Mouse (Mus musculus) hindbrain, postnatal 0 days (tissue): ENCODE measurements at regions not wholly inside any gene's neighbourhood (a gene's known extent, or its start where the extent isn't known, plus 50 kb on each side); places are given as distances from the start of the nearest gene placed in this dataset.

Source experiments
- ATAC-seq: fragments of 200-750 bp; cut with Nextera tagmentation; 2 replicates; pipeline ENCODE4 v1.8.0; 2017; ENCODE audit warnings: mild to moderate bottlenecking, moderate TSS enrichment, moderate library complexity
- DNase-seq: peaks from one replicate; pipeline ENCODE4 v3.0.0-alpha.2; 2015; ENCODE audit warnings: low spot score
- H3K27ac ChIP-seq: fragments of 300-500 bp; sonication (generic); 2 replicates; pipeline ENCODE4 v1.5.1; 2014; ENCODE audit warnings: mild to moderate bottlenecking
- H3K27me3 ChIP-seq: fragments of 300-500 bp; sonication (generic); 2 replicates; pipeline ENCODE4 v1.6.1; 2014; ENCODE audit warnings: low read length, mixed read lengths; ENCODE audit not compliant: insufficient read depth
- H3K36me3 ChIP-seq: fragments of 300-500 bp; sonication (generic); 2 replicates; pipeline ENCODE4 v1.6.1; 2014; ENCODE audit warnings: low read length, mixed read lengths; ENCODE audit not compliant: insufficient read depth
- H3K4me1 ChIP-seq: fragments of 300-500 bp; sonication (generic); 2 replicates; pipeline ENCODE4 v1.6.1; 2014; ENCODE audit warnings: antibody characterized with exemption, low read length, mixed read lengths; ENCODE audit not compliant: insufficient read depth
- H3K4me2 ChIP-seq: fragments of 300-500 bp; sonication (generic); 2 replicates; pipeline ENCODE4 v1.6.1; 2014; ENCODE audit warnings: low read depth, mild to moderate bottlenecking, low read length, moderate library complexity, mixed read lengths
- H3K4me3 ChIP-seq: fragments of 300-500 bp; sonication (generic); 2 replicates; pipeline ENCODE4 v1.5.1; 2014; ENCODE audit warnings: low read length
- H3K9ac ChIP-seq: fragments of 300-500 bp; sonication (generic); replicated peaks from 2 replicates; pipeline ENCODE4 v1.6.1; 2014; ENCODE audit warnings: mild to moderate bottlenecking, low read length, moderate library complexity, mixed read lengths
- H3K9me3 ChIP-seq: fragments of 300-500 bp; sonication (generic); 2 replicates; pipeline ENCODE4 v1.6.1; 2016; ENCODE audit warnings: low read length, mixed read lengths
- CTCF ChIP-seq: IDR thresholded peaks from 2 replicates; pipeline ENCODE4 v1.5.1; 2016; ENCODE audit warnings: antibody characterized with exemption, control low read depth, low read depth
- WGBS: fragments of 180-500 bp; shearing (Covaris S2); extraction: QIAGEN DNeasy Blood & Tissue Kit; methylation state at CpG from one replicate; pipeline ENCODE4 v1.1.7; 2014; 5-methylcytosine and 5-hydroxymethylcytosine counted together

GRCm38 (mm10) chr3:147545329-147546006 is 693.3 kb downstream of the Ttll7 start:
- Histone ChIP-seq H3K27ac (no peak overlapping the region), H3K9ac (no peak overlapping the region), H3K27me3 (no peaks in the 10 kb centered on the region), H3K4me3 (no peak overlapping the region), H3K9me3 (no peaks in the 10 kb centered on the region), H3K4me2 (no peak overlapping the region), H3K36me3 (no peaks in the 10 kb centered on the region), H3K4me1 (no peaks in the 10 kb centered on the region)
- no peak for ATAC-seq
- no peak for TF ChIP-seq CTCF
- no peak for DNase-seq
- WGBS = 81% methylated on average over 6 of the region's 6 CpGs

DNA sequence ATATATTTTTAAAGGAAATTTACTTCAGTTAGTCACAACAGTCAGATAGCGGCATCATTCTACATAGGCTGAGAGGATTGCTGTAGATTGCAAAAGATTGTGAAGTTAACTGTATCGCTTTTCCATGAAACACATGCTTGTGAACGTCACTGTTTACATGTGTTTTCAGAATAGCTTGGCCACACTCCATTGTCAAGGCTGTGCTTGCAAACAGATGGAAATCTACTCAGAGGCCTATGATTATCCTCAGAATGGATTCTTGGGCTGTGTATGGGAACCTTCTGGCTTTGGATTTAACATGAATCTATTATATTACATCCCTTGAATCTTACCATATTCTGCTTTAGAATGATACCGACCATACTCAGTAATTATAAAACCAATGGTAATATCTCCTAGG is 690.1 kb downstream of the Ttll7 start:
- no peak for ATAC-seq
- Histone ChIP-seq H3K9me3 (no peaks in the 10 kb centered on the region), H3K4me3 (no peak overlapping the region), H3K9ac (no peak overlapping the region), H3K4me1 (no peaks in the 10 kb centered on the region), H3K27me3 (no peaks in the 10 kb centered on the region), H3K27ac (no peak overlapping the region), H3K4me2 (no peak overlapping the region), H3K36me3 (no peaks in the 10 kb centered on the region)
- TF ChIP-seq CTCF = no peak
- WGBS = 92% methylated on average over 4 of the region's 4 CpGs
- no peak for DNase-seq

DNA sequence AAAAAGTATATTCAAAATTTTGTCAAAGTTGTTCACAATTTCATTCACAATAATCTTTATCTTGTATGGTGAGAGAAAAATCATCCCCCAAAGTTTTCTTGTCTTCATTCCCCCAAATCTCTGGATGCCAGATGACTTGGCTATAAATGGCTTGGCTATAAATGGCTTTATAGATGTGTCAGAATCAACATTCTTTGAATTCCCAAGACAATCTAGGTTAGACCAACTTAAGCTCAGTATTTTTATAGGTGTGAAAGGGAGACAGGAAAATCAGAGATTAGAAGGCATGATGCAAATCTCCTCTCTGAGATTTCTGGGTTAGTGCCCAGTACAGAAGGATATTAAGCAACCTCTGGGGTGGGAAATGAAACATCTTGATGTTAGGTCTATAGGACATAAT is 685.4 kb downstream of the Ttll7 start:
- H3K4me2 ChIP-seq = no peak overlapping the region
- no peaks in the 10 kb centered on the region for H3K9me3 ChIP-seq
- no peak overlapping the region for H3K9ac ChIP-seq
- no peaks in the 10 kb centered on the region for H3K27me3 ChIP-seq
- ATAC-seq (no peak), DNase-seq (no peak)
- H3K4me3 ChIP-seq = no peak overlapping the region
- no peak overlapping the region for H3K27ac ChIP-seq
- H3K36me3 ChIP-seq = no peaks in the 10 kb centered on the region
- TF ChIP-seq CTCF = no peak
- H3K4me1 ChIP-seq = no peaks in the 10 kb centered on the region

- TF ChIP-seq CTCF = no peak
- Histone ChIP-seq H3K36me3 (no peaks in the 10 kb centered on the region), H3K9ac (no peak overlapping the region), H3K27me3 (no peaks in the 10 kb centered on the region), H3K4me2 (no peak overlapping the region), H3K27ac (no peak overlapping the region), H3K4me1 (no peaks in the 10 kb centered on the region), H3K9me3 (no peaks in the 10 kb centered on the region), H3K4me3 (no peak overlapping the region)
- WGBS = 55% methylated on average over 2 of the region's 2 CpGs
- DNase-seq (no peak), ATAC-seq (no peak)
Measured at GRCm38 (mm10) chr3:147532196-147532595, 680.0 kb downstream of the Ttll7 start.

DNA sequence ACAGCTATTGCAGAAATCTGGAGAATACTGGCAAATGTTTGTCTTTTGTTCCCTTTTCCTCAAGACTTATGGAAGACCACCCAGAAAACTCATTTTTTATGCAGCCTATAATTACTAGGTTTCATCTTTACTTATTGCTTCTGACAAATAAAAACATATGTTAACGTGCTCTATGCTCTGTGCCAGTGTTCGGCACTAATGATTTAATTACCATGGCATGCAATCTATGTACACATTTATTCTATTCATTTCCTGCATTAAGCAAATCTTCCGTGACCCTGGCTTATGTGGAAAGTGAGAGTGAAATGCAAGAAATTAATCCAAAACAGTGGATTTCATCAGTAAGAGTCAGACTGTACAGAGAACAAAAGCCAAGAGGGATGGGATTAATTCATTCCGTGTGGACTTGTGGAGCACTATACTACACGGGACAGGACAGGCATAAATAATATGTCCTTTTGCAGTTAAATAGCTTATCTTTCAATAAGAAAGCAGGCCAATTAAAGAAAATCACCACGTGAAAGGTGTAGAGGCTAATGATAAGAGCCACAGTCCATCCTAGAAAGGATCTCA is 679.5 kb downstream of the Ttll7 start:
- no peaks in the 10 kb centered on the region for H3K4me1 ChIP-seq
- no peaks in the 10 kb centered on the region for H3K27me3 ChIP-seq
- ATAC-seq = no peak
- H3K9me3 ChIP-seq = no peaks in the 10 kb centered on the region
- 54% methylated on average over 6 of the region's 6 CpGs for whole genome bisulfite sequencing
- no peak overlapping the region for H3K9ac ChIP-seq
- H3K4me2 ChIP-seq = no peak overlapping the region
- no peak for DNase-seq
- no peak overlapping the region for H3K27ac ChIP-seq
- no peak for TF ChIP-seq CTCF
- H3K4me3 ChIP-seq = no peak overlapping the region
- H3K36me3 ChIP-seq = no peaks in the 10 kb centered on the region
